Mouse (Mus musculus): ENCODE measurements around the gene Gdf15.

DNA sequence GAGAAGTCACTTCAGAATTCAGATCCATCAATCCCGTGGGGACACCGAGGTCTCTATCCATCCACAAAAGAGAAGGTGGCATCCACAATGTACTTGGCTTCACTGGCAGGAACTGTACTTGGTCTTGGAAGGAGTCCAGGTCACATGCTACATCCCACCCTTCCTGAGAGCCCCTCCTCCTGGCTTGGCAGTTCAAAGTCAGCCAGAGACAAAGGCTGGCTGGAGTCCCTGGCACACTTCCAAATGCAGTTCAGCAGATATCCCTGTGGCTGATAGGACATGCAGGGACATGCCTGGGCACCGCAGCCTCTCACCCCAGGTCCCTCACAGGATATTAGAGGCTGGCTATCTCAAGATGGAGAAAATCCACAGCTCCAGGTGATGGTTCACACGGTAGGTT lies 17.1 kb upstream of the Gdf15 start:
- TF ChIP-seq POLR2A (IDR thresholded peaks at IDR 0.05; ENCODE audit: extremely low read depth, insufficient read depth, low read length) (no peak), CTCF (IDR thresholded peaks at IDR 0.05; ENCODE audit: extremely low read depth, insufficient read depth, low read length) (no peak)
